Comparison of ENCODE assay signal across 18 mouse cellular contexts in the genomic region with DNA sequence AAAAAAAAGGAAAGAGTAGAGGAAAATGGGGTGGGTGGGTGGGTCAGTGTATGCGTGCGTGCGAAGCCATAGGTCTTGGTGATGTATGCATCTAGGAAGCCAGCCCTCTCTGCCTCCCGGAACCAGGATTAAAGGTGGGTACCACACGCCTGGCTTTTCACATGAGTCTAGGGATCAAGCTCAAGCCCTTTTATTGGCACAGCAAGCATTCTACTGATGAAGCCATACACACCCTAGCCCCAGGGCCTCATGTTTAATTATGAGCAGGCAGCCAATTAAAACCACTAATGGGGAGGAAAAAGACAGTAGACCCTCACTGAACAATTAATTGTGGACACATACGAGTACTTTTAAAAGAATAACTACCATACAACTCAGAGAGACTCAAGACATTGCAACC. TPM values are rescaled to one million over a fixed set of nuclear protein-coding genes. Genes with fewer than 3 reads are reported as not detected.
"Had no signal": no experiment of that assay in that cellular context is flagged by ENCODE, and none has a peak within 500 bp of the region (broad histone marks: within the 10 kb centered on the region; RNA-seq: fewer than 3 reads in every experiment).

No protein-coding gene starts in this region.

- H3K4me3 ChIP-seq: layer of hippocampus, adult 2 months; liver, embryonic 13.5 days; midbrain, embryonic 13.5 days; stomach, embryonic 15.5 days had no signal

- H3K4me2 ChIP-seq: liver, embryonic 13.5 days; midbrain, embryonic 13.5 days; stomach, embryonic 15.5 days had no signal

- H3K4me1 ChIP-seq: midbrain, embryonic 13.5 days; stomach, embryonic 15.5 days had no signal

- H3K27me3 ChIP-seq: liver, embryonic 13.5 days; midbrain, embryonic 13.5 days; stomach, embryonic 15.5 days had no signal

- DNase-seq: kidney, adult 2 months; kidney, postnatal 25 days; layer of hippocampus, adult 9-11 months; liver, embryonic 13.5 days; lung, adult 2 months; lung, postnatal 14 days; lung, postnatal 4 days; right cerebral cortex, postnatal 25 days; spleen, adult 18-20 months; thymus, postnatal 14 days; thymus, postnatal 4 days had no signal

- H3K9ac ChIP-seq: liver, embryonic 13.5 days; midbrain, embryonic 13.5 days; stomach, embryonic 15.5 days had no signal

- ATAC-seq: midbrain, embryonic 13.5 days had no signal

- H3K9me3 ChIP-seq: liver, embryonic 13.5 days; midbrain, embryonic 13.5 days; stomach, embryonic 15.5 days had no signal

- H3K36me3 ChIP-seq: liver, embryonic 13.5 days; midbrain, embryonic 13.5 days; stomach, embryonic 15.5 days had no signal

- H3K27ac ChIP-seq: kidney, postnatal 0 days; layer of hippocampus, adult 2 months; liver, embryonic 13.5 days; midbrain, embryonic 13.5 days; stomach, embryonic 15.5 days had no signal

RNA-seq across cellular contexts. Expression of a gene that starts 33.2 kb away (rescaled TPM):
- total RNA-seq: megakaryocyte progenitor cell, adult 5-6 weeks had no signal
- polyA plus RNA-seq: midbrain, embryonic 13.5 days had no signal

RNA-seq across cellular contexts. Expression of a gene that starts 33.2 kb away (rescaled TPM):
- total RNA-seq: megakaryocyte progenitor cell, adult 5-6 weeks; megakaryocyte-erythroid progenitor cell, adult 5-6 weeks had no signal
- polyA plus RNA-seq: neural tube, embryonic 14.5 days had no signal

RNA-seq across cellular contexts. Expression of a gene that starts 37.1 kb away (rescaled TPM):
- total RNA-seq: megakaryocyte progenitor cell, adult 5-6 weeks; megakaryocyte-erythroid progenitor cell, adult 5-6 weeks had no signal
